Mouse (Mus musculus) spleen, adult 2 months (tissue): ENCODE measurements around the gene Rragd.

Experiments
- CTCF ChIP-seq: fragments of 200-500 bp; IDR thresholded peaks from 2 replicates; pipeline ENCODE4 v1.5.1; 2011; ENCODE audit warnings: mild to moderate bottlenecking, inconsistent platforms; ENCODE audit not compliant: insufficient read depth, insufficient read length, insufficient replicate concordance; ENCODE audit errors: extremely low read depth
- POLR2A ChIP-seq: fragments of 200-500 bp; IDR thresholded peaks from 2 replicates; pipeline ENCODE4 v1.6.1; 2011; ENCODE audit warnings: low read depth, low read length, inconsistent platforms

DNA sequence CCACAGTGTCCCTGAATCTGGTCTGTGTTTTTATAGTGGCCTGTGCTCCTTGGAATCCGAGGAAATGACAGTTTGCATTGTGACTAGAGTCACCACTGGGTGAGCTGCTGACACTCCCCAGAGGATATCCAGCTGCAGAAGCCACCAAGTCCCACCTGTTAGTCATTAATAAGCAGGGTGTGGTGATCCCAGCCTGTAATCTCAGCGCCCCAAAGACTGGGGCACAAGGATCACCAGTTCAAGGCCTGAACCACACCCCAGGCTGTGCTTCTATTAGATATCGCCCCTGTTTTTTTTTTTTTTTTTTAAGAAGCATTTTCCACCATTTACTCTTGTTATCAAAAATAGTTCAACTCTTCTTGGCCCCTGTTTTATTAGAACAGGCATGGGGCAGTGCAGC is 4.2 kb downstream of the Rragd start:
- no peak for TF ChIP-seq CTCF
- TF ChIP-seq POLR2A, result no peak
